Mouse (Mus musculus): ENCODE measurements around the gene Cdv3.

Gene Cdv3

DNA sequence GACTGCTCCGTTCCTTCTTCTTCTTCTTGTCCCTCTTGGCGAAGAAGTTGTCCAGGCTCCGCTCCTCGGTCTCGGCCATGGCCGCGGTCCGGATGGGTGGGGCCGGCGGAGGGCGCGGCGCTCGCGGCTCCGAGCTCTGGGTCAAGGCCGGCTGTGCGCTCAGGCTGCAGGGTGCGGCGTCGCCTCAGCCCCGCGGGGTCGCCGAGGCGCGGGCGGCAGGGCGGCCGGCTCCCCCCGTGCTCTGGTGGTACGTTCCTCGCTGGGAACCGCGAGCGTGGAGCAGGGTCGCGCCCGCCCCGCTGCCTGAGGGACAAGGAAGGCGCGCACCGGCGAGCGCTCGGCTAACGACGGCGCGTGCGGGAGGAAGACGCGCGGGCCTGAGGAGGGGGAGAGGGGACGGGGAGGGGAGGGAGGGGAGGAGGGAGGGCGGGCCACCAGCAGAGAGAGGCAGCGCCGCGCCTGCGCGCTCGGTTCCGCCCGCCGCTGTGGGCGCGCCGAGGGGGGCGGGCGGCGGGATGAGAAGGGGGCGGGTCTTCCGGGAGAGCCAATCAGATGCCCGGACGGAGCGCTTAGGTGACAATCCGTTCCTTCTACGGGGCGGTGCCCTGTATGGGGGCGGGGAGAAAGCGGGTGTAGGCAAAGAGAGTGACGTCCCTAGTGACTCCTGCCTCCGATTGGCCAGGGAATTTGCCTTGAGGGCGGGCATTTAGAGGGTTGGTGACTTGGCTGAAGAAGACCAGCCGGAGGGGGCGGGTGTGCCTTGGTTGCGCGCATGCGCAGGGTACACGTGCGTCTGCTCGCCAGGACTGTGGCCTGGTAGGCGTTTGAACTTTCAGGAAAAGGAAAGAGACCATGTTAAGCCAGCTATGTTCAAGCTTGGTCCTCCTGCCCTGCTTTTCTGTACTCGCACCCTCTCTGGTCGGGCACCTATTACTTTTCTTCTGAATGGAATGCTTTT is at the start of gene Cdv3:
TSS of gene Cdv3 (minus strand) at position 551 of the 958 bp plus-strand sequence.
- Histone ChIP-seq H3K36me3 (ENCODE audit: insufficient read depth, low read length) (peaks cover 35% of the 10 kb centered on the region), H3K4me3 (replicated peaks; ENCODE audit: low read length) (peak within 1 kb of the TSS; percentile 94), H3K4me1 (replicated peaks; ENCODE audit: low read depth, low read length) (peaks cover 42% of the 10 kb centered on the region), H3K9me3 (ENCODE audit: low read length) (no peaks in the 10 kb centered on the region), H3K27me3 (ENCODE audit: insufficient read depth, low read length) (no peaks in the 10 kb centered on the region)
- TF ChIP-seq POU5F1 (IDR thresholded peaks at IDR 0.05; ENCODE audit: borderline replicate concordance, low read length), result no peak
- no peak for TF ChIP-seq CTCF (conservative IDR thresholded peaks at IDR 0.05; ENCODE audit: low read length)
- no peak for TF ChIP-seq NANOG (IDR thresholded peaks at IDR 0.05; ENCODE audit: borderline replicate concordance, low read length)

- Histone ChIP-seq H3K36me3 (ENCODE audit: insufficient read depth, low read length) (no peaks in the 10 kb centered on the region), H3K9me3 (ENCODE audit: low read length) (no peaks in the 10 kb centered on the region), H3K4me1 (replicated peaks; ENCODE audit: low read depth, low read length) (no peaks in the 10 kb centered on the region), H3K27me3 (ENCODE audit: insufficient read depth, low read length) (no peaks in the 10 kb centered on the region), H3K4me3 (replicated peaks; ENCODE audit: low read length) (no peak overlapping the region)
- TF ChIP-seq POU5F1 (IDR thresholded peaks at IDR 0.05; ENCODE audit: borderline replicate concordance, low read length), result no peak
- TF ChIP-seq CTCF (conservative IDR thresholded peaks at IDR 0.05; ENCODE audit: low read length), result no peak
- no peak for TF ChIP-seq NANOG (IDR thresholded peaks at IDR 0.05; ENCODE audit: borderline replicate concordance, low read length)
These were observed 47.8 kb upstream of the Cdv3 start for GRCm38 (mm10) chr9:103413457-103413856.

- TF ChIP-seq CTCF (conservative IDR thresholded peaks at IDR 0.05; ENCODE audit: low read length) (no peak), NANOG (IDR thresholded peaks at IDR 0.05; ENCODE audit: borderline replicate concordance, low read length) (no peak), POU5F1 (IDR thresholded peaks at IDR 0.05; ENCODE audit: borderline replicate concordance, low read length) (no peak)
- no peaks in the 10 kb centered on the region for H3K4me1 ChIP-seq (replicated peaks; ENCODE audit: low read depth, low read length)
- H3K4me3 ChIP-seq (replicated peaks; ENCODE audit: low read length), result no peak overlapping the region
- H3K27me3 ChIP-seq (ENCODE audit: insufficient read depth, low read length), result no peaks in the 10 kb centered on the region
- peaks cover 17% of the 10 kb centered on the region for H3K9me3 ChIP-seq (ENCODE audit: low read length)
- no peaks in the 10 kb centered on the region for H3K36me3 ChIP-seq (ENCODE audit: insufficient read depth, low read length)
These were observed 43.5 kb upstream of the Cdv3 start for GRCm38 (mm10) chr9:103409119-103409518.

DNA sequence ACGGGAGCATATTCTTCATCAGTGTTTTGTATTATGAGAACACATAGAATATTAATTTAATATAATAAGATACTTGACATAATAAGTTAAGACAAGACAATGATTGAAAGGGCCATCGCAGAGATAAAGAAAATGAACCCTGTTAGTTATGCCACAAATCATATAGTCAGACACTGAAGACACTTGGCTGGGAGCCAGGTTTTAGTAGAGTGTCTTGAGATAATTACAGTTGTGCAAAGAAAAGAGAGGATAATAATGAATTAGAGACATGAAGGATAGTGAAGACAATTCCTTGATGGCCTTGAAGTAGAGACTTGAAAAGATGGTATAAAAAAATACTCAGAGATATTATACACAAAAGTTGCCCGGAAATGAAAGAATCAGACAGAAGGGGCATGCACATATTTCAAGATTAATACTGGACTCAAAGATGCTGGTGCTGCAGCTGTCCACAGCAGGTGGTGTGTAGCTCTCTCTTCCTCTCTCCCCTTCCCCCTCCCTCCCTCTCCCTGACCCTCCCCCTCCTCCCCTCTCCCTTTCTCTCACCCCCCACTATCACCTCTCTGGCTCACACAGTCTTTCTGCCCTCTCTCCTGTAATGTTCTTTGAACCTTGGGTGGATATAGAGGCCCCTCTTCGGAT is 42.6 kb upstream of the Cdv3 start:
- Histone ChIP-seq H3K36me3 (ENCODE audit: insufficient read depth, low read length) (no peaks in the 10 kb centered on the region), H3K4me3 (replicated peaks; ENCODE audit: low read length) (no peak overlapping the region), H3K9me3 (ENCODE audit: low read length) (peaks cover 17% of the 10 kb centered on the region), H3K4me1 (replicated peaks; ENCODE audit: low read depth, low read length) (no peaks in the 10 kb centered on the region), H3K27me3 (ENCODE audit: insufficient read depth, low read length) (no peaks in the 10 kb centered on the region)
- no peak for TF ChIP-seq NANOG (IDR thresholded peaks at IDR 0.05; ENCODE audit: borderline replicate concordance, low read length)
- no peak for TF ChIP-seq POU5F1 (IDR thresholded peaks at IDR 0.05; ENCODE audit: borderline replicate concordance, low read length)
- no peak for TF ChIP-seq CTCF (conservative IDR thresholded peaks at IDR 0.05; ENCODE audit: low read length)

DNA sequence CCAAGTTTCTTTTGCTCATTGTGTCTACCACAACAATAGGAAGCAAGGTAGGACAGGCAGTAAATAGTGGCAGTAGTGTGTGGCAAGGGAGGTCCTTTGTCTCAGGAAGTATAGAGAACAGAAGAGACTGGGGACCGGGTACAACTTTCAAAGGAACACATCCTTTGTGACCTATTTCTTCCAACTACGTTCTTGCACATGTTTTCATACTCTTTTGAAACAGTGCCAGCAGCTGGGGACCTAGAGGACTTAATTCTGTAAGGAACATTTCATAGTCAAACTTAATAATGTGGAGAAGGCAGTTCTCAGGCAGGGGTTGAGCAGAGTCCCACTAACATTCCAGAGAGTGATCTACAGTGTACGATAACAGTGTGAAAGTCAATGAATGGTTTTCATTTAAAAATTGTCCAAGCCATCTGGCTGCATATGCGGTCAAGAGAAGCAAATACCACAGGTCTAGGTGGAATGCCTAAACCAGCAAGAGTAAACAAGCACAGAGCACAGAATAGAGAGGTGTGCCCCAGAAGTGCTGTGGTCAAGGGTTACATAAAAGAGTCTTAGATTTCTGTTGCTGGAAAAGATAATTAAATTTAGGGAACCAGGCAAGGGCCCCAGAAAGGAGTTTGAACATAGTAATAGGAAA is 37.8 kb upstream of the Cdv3 start:
- Histone ChIP-seq H3K4me3 (replicated peaks; ENCODE audit: low read length) (no peak overlapping the region), H3K4me1 (replicated peaks; ENCODE audit: low read depth, low read length) (0 out of 2 replicates have a peak, but pooled peaks cover 2% of the 10 kb centered on the region), H3K27me3 (ENCODE audit: insufficient read depth, low read length) (no peaks in the 10 kb centered on the region), H3K36me3 (ENCODE audit: insufficient read depth, low read length) (no peaks in the 10 kb centered on the region), H3K9me3 (ENCODE audit: low read length) (peaks cover 24% of the 10 kb centered on the region)
- TF ChIP-seq POU5F1 (IDR thresholded peaks at IDR 0.05; ENCODE audit: borderline replicate concordance, low read length), result no peak
- TF ChIP-seq NANOG (IDR thresholded peaks at IDR 0.05; ENCODE audit: borderline replicate concordance, low read length), result no peak
- no peak for TF ChIP-seq CTCF (conservative IDR thresholded peaks at IDR 0.05; ENCODE audit: low read length)

DNA sequence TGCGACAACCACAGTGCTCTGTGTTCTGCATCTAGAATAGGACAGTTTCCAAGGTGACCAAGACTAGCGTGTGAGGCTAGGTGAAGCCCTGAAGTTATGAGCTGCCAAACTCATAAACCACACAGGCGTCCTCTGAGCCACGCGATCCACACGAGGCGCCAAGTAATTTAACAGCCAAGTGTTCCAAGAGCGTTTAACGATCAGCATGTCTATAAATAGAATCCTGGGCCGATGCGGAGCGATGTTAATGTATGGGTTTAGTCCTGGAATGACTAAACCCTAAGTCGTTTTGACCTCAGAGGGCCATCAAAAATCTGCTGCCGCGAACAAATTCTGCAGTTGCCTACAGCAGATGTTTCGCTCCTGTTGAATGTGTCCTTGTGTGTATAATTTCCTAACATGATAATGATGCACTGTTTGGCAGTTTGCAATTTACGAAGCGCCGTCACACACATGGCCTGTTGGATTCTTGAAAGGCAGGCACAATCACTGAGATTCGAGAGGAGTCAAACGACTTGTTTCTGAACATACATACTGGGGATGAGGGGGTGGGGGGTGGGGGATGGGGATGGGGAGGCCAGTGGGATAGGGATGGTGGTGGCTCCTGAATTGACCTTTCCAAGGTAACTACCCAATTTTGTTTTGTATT is 33.0 kb upstream of the Cdv3 start:
- TF ChIP-seq NANOG (IDR thresholded peaks at IDR 0.05; ENCODE audit: borderline replicate concordance, low read length) (no peak), CTCF (conservative IDR thresholded peaks at IDR 0.05; ENCODE audit: low read length) (no peak), POU5F1 (IDR thresholded peaks at IDR 0.05; ENCODE audit: borderline replicate concordance, low read length) (no peak)
- peaks cover 9% of the 10 kb centered on the region for H3K9me3 ChIP-seq (ENCODE audit: low read length)
- H3K4me1 ChIP-seq (replicated peaks; ENCODE audit: low read depth, low read length), result 0 out of 2 replicates have a peak, but pooled peaks cover 5% of the 10 kb centered on the region

DNA sequence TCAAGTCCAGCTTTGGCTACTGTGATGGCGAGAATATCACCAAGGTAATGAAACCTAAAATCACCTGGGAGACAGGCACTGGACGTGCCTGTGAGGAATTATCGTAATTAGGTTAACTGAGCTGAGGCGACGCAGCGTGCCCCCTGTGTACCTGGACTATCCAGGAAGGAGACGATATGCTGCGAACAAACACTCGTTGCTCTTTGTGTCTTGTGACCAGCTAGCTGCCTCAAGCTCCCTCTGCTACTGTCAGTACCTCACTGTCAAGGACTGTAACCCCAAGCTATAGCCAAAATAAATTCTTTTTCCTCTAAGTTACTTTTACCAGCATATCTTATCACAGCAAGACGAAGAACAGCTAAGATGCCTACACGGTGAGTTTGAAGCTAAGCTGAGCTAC is 27.6 kb upstream of the Cdv3 start:
- peaks cover 13% of the 10 kb centered on the region for H3K4me1 ChIP-seq (replicated peaks; ENCODE audit: low read depth, low read length)
- H3K4me3 ChIP-seq (replicated peaks; ENCODE audit: low read length), result no peak overlapping the region
- H3K36me3 ChIP-seq (ENCODE audit: insufficient read depth, low read length), result no peaks in the 10 kb centered on the region
- no peak for TF ChIP-seq NANOG (IDR thresholded peaks at IDR 0.05; ENCODE audit: borderline replicate concordance, low read length)
- no peak for TF ChIP-seq POU5F1 (IDR thresholded peaks at IDR 0.05; ENCODE audit: borderline replicate concordance, low read length)
- no peak for TF ChIP-seq CTCF (conservative IDR thresholded peaks at IDR 0.05; ENCODE audit: low read length)
- peaks cover 6% of the 10 kb centered on the region for H3K9me3 ChIP-seq (ENCODE audit: low read length)
- H3K27me3 ChIP-seq (ENCODE audit: insufficient read depth, low read length), result no peaks in the 10 kb centered on the region

More for the DNA sequence above, 33.0 kb upstream of the Cdv3 start:
- Histone ChIP-seq H3K27me3 (ENCODE audit: insufficient read depth, low read length) (no peaks in the 10 kb centered on the region), H3K4me3 (replicated peaks; ENCODE audit: low read length) (no peak overlapping the region), H3K36me3 (ENCODE audit: insufficient read depth, low read length) (no peaks in the 10 kb centered on the region)
